Mouse (Mus musculus) lung, adult 18-20 months (tissue): ENCODE results near the gene Tpm1.

Experiments
- DNase-seq, 2 experiments: peaks; one replicate each; pipeline ENCODE4 v3.0.0; 2022; ENCODE audit warnings: mixed read lengths in 2 of 2

Gene Tpm1

DNA sequence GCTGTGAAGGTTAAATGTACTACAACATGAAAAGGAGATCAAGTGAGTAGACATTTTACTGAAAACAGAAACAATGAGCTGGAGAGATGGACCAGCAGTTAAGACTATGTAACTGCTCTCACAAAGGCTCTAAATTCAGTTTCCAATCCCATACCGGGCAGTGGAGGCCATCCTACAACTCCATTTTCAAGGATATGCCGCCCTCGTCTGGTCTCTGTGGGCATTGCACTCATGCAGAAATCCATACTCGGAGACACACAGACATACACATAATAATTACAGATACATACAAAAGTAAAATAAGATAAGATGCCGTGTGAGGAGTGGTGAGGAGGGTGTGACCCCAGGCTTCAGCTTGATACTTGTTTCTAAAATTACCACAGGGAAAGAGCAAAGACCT lies 68.7 kb downstream of the Tpm1 start:
- DNase-seq, result peak; percentile 58 to 62

DNA sequence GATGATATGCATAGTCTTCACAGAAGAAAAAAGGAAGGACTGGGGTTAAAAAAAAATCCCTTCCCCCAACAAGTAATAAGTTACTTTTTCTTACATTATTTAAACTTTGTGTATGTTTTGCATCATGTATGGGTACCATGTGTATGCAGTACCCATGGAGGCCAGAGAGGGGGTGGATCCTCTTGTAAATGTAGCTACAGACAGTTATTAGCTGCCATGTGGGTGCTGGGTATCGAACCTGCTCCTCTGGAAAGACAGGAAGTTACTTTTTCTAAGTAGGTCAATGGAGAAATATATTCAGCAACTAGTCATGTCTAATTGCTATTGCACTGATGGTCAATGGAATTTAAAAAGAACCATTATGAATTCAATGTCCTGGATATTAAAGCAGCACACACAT lies 70.7 kb downstream of the Tpm1 start:
- no peak for DNase-seq

DNA sequence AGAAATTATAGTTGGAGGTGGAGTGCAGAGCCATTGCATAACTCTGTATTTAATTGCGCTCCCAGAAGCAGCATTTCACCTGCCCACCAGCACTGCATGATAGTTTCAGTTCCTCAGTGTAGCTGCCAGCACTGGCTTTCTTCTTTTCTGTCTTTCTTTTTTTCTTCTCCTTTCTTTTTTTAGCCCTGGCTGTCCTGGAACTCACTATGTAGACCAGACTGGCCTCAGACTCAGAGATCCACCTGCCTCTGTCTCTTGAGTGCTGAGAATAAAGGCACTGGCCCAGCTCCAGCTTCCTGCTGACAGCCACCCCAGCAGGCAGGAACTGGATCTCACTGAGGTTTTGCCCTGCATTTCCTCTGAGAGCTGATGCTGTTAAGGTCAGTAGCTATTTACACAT lies 71.2 kb downstream of the Tpm1 start:
- peak in 1 of 2 experiments; percentile 21 for DNase-seq

DNA sequence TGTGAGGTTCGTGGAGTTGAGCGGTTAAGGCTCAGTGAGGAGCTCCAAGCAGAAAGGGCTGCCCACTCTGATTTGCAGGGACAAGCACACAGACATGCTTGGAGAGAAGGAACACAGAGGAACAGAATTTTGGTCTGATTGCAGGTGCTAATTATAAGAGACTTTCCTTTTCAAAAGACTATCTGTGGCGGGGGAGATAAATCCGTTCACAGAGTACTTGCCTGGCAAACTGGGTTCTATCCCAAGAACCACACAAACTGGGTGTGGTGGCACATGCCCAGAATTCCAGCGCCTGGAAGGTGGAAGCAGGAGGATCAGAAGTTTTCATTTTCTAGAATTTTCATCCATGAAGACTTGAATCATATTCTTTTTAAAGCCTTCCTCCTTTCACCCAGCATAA lies 72.1 kb downstream of the Tpm1 start:
- DNase-seq, result no peak

DNA sequence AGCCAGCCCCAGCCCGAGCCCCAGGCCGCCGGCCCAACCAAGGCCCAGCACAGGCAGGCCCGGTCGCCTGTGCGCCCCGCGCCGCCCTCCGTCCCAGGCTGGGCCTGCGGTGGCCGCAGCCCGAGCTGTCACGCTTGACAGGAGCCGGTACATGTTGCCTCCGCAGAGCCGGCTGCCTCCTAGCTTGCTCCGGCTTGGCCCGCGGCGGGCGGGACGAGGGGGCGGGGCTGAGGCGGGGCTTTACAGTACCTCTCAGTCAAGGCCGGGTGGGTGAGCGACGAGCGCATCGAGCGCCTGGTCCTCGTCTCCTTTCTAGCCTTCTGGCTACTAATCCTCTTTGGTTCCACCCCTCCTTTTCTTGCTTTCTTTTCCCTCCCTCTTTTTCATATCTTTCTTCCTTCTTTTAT lies 74.0 kb downstream of the Tpm1 start, which contains the start of gene Lactb:
Lactb (minus strand) TSS at position 246 of the 407 bp plus-strand sequence.
- peak; percentile 95 to 96 for DNase-seq

DNA sequence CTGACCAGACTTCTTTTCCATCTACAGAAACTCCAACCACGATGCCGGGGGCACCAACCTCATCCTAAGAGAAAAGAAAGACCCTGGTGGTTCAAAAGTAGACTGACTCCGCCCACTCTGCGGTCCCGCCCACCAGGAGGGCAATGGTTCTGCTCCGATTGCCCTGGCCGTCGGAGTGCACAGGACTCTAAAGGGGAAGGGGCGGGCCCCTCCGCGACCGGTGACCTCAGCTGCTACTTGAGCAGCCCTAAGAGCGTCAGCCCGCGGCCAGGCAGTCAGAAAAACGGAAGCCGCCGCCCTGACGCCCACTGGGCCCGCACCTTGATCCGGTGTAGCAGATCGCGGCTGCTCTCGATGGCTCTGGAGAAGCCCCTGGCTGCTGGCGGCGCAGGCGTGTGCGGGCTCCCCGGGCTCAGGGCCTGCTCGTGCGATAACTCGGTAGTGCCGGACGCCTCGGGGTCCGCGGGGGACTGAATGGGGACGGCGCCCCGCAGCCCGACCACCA lies 74.4 kb downstream of the Tpm1 start:
- peak; percentile 86 to 90 for DNase-seq
